Mouse (Mus musculus) testis, adult 2 months (tissue): Measurements from ENCODE around the gene Acat1.

Experiments used
- CTCF ChIP-seq: fragments of 200-500 bp; IDR thresholded peaks from 2 replicates; pipeline ENCODE4 v1.5.1; 2012; ENCODE audit warnings: low read depth, mild to moderate bottlenecking, inconsistent platforms, low read length, moderate library complexity; ENCODE audit not compliant: control insufficient read depth, insufficient read depth, insufficient replicate concordance
- POLR2A ChIP-seq: fragments of 200-500 bp; IDR thresholded peaks from 2 replicates; pipeline ENCODE4 v1.6.1; 2012; ENCODE audit warnings: low read depth, mild to moderate bottlenecking, inconsistent platforms, low read length, moderate library complexity; ENCODE audit not compliant: control insufficient read depth

DNA sequence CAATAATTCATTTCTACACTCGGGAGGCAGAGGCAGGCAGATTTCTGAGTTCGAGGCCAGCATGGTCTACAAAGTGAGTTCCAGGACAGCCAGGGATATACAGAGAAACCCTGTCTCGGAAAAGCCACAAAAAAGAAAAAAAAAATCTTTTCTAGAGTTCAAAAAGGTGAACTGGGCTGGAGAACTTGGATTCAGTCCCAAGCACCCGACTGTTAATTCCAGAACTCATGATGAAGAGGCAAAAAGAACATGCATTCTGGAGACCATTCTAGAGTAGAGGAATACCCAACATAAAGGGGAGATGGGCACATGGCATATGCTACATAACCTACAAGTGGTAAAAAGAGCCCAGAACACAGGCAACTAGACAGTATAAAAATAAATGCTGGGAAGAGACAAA, 2.4 kb downstream of the Acat1 start:
- TF ChIP-seq POLR2A (no peak), CTCF (no peak)
